Mouse (Mus musculus) monocyte, adult 59 days (primary cell): ENCODE results near the gene Cxcl15. TPM values are rescaled to one million over a fixed set of nuclear protein-coding genes. Genes with fewer than 3 reads are reported as not detected.

Experiments used
- total RNA-seq, 2 experiments: library from RNA; stranded (reverse); gene quantifications; one replicate each; pipeline ENCODE4 v1.2.4; 2023

Cxcl15 gene
- total RNA-seq, result not detected

DNA sequence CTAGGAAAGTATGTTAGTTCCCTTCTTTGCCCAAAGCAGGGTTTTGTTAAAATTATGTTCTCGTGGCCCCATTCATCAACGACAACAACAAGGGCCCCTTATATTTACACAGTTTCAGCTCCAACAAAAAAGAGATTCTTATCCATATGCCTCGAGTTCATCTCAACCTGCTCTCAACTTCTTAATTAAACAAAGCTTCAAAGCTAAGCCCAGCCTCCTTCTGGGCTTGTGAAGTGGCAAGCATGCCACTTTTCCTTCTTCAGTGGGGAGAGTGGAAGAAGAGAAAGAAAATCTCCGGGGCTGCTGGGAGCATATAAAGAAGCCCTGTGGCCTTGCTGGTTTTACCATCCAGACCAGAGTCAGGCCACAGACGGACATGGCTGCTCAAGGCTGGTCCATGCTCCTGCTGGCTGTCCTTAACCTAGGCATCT is at the start of gene Cxcl15:
Gene Cxcl15 (plus strand): TSS at position 340 of the 431 bp plus-strand sequence.

GRCm38 (mm10) chr5:90759077-90760065 is 35.0 kb upstream of the Cxcl15 start, which contains the start of gene Cxcl5:
Cxcl5 (plus strand) TSS chr5:90759360.

DNA sequence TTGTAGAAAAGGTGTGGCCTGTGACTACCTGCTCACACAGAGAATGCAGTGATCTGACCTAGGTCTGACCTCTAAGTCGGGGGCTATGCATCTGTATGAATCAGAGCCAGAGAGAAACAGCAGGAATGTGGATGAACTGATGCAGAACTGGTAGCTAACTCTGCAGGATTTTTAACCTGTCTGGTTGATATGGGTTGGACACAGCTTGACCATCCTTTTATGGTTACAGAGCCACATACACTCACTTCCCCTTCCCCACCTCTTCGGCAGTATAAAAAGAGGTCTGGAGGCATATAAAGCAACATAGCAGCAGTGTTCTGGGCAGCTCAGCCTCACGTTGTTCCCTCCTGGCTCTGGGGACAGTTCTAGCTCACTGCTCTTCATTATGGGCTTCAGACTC is 26.1 kb upstream of the Cxcl15 start, which contains the start of gene Ppbp:
Gene Ppbp (plus strand): TSS at position 301 of the 400 bp plus-strand sequence.

DNA sequence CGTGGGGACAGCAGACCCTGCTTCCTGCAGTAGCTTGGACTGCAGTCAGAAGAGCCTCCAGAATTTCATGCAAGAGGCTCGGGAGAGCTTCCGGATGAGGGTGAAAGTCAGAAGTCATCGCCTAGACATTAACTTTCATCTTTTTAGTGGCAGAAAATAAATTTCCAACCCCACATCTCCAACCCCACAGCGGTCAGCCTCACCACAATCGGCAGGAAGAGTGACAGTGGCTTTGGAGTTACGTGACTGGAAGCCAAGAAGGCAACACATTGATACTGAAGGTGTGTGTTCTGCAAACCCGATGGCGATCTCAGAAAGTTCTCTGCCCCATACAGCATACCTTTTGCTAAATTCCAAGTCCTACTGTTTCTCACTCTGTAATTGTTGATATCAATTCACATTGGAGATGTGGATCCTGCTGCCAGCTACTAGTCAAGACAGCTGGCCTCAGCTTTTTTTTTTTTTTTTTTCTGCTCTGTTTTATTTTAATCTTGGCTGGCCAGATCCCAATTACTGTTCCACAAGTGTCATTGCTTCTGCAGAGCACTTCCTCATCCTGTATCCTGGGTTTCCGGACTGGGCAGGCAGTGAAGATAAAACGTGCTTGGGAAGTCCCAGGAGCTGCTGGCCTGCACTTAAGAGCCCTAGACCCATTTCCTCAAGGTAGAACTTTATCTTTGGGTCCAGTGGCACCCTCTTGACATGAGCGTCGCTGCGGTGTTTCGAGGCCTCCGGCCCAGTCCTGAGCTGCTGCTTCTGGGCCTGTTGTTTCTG is 22.3 kb upstream of the Cxcl15 start, which contains the start of gene Pf4:
Gene Pf4 (plus strand): TSS at position 556 of the 774 bp plus-strand sequence.

GRCm38 (mm10) chr5:90785659-90786588 is 8.4 kb upstream of the Cxcl15 start, which contains the start of gene Cxcl3:
Cxcl3 (plus strand) TSS chr5:90786103.

Other genes with a start within 250 kb of the Cxcl15 start
- gene 5830473C10Rik, start 233.4 kb upstream of the Cxcl15 start, total RNA-seq, result not detected
- gene Rassf6, start 153.9 kb upstream of the Cxcl15 start, total RNA-seq, result not detected
- gene Cxcl5, start 35.2 kb upstream of the Cxcl15 start, total RNA-seq, result not detected
- gene Ppbp, start 26.0 kb upstream of the Cxcl15 start, total RNA-seq, result not detected
- 1 to 10 TPM; 2.3 to 2.5 TPM for gene Pf4, start 22.1 kb upstream of the Cxcl15 start, total RNA-seq
- gene Cxcl3, start 8.4 kb upstream of the Cxcl15 start, total RNA-seq, result under 1 TPM in 1 of 2 experiments, not detected in 1; 0.31 TPM
- 1 to 10 TPM; 2.6 to 6.0 TPM for gene Cxcl1, start 96.7 kb downstream of the Cxcl15 start, total RNA-seq
- 100 to 1,000 TPM; 252 to 437 TPM for gene Cxcl2, start 109.3 kb downstream of the Cxcl15 start, total RNA-seq
- 1 to 10 TPM; 2.3 to 4.8 TPM for gene Mthfd2l, start 136.6 kb downstream of the Cxcl15 start, total RNA-seq
- not detected for gene Epgn, start 232.9 kb downstream of the Cxcl15 start, total RNA-seq